Mouse (Mus musculus): ENCODE data around the gene Gpc3. TPM values are rescaled to one million over a fixed set of nuclear protein-coding genes. Genes with fewer than 3 reads are reported as not detected.
A peak's percentile ranks its signal among the peaks of the same experiment; 100 is the strongest.

The Gpc3 gene
- polyA plus RNA-seq, 1 experiment = 172 TPM

GRCm38 (mm10) chrX:52632688-52633324 is 19.1 kb upstream of the Gpc3 start:
- TF ChIP-seq POLR2A (IDR thresholded peaks at IDR 0.05; ENCODE audit: borderline replicate concordance, extremely low read depth, low read depth, low read length) (no peak), CTCF (IDR thresholded peaks at IDR 0.05; ENCODE audit: insufficient read depth, low read length) (no peak)
- no peak for DNase-seq
- Histone ChIP-seq H3K4me1 (ENCODE audit: control insufficient read depth, insufficient read depth, low read length) (no peaks in the 10 kb centered on the region), H3K4me3 (replicated peaks; ENCODE audit: extremely low read depth, low read depth, low read length) (no peak overlapping the region)
- 45% methylated on average over 7 of the region's 7 CpGs for WGBS

GRCm38 (mm10) chrX:52626963-52627716 is 13.4 kb upstream of the Gpc3 start:
- H3K4me1 ChIP-seq (ENCODE audit: control insufficient read depth, insufficient read depth, low read length) = no peaks in the 10 kb centered on the region
- H3K4me3 ChIP-seq (replicated peaks; ENCODE audit: extremely low read depth, low read depth, low read length) = no peak overlapping the region
- no peak for TF ChIP-seq CTCF (IDR thresholded peaks at IDR 0.05; ENCODE audit: insufficient read depth, low read length)
- no peak for TF ChIP-seq POLR2A (IDR thresholded peaks at IDR 0.05; ENCODE audit: borderline replicate concordance, extremely low read depth, low read depth, low read length)
- DNase-seq = no peak
- WGBS = 60% methylated on average over 6 of the region's 6 CpGs

- Histone ChIP-seq H3K4me3 (replicated peaks; ENCODE audit: extremely low read depth, low read depth, low read length) (no peak overlapping the region), H3K4me1 (ENCODE audit: control insufficient read depth, insufficient read depth, low read length) (no peaks in the 10 kb centered on the region)
- TF ChIP-seq CTCF (IDR thresholded peaks at IDR 0.05; ENCODE audit: insufficient read depth, low read length) = no peak
- no peak for TF ChIP-seq POLR2A (IDR thresholded peaks at IDR 0.05; ENCODE audit: borderline replicate concordance, extremely low read depth, low read depth, low read length)
- DNase-seq = no peak
- 52% methylated on average over 3 of the region's 3 CpGs for WGBS
These were observed 4.1 kb upstream of the Gpc3 start for GRCm38 (mm10) chrX:52617813-52618212.

- WGBS = 79% methylated on average over 5 of the region's 5 CpGs
- no peak overlapping the region for H3K4me3 ChIP-seq (replicated peaks; ENCODE audit: extremely low read depth, low read depth, low read length)
- TF ChIP-seq POLR2A (IDR thresholded peaks at IDR 0.05; ENCODE audit: borderline replicate concordance, extremely low read depth, low read depth, low read length) (no peak), CTCF (IDR thresholded peaks at IDR 0.05; ENCODE audit: insufficient read depth, low read length) (no peak)
- DNase-seq = no peak
- H3K4me1 ChIP-seq (ENCODE audit: control insufficient read depth, insufficient read depth, low read length) = no peaks in the 10 kb centered on the region
These were observed 2.4 kb upstream of the Gpc3 start for GRCm38 (mm10) chrX:52616152-52616551.

- DNase-seq = no peak
- Histone ChIP-seq H3K4me1 (ENCODE audit: control insufficient read depth, insufficient read depth, low read length) (no peaks in the 10 kb centered on the region), H3K4me3 (replicated peaks; ENCODE audit: extremely low read depth, low read depth, low read length) (peak overlapping the region; percentile 3)
- TF ChIP-seq POLR2A (IDR thresholded peaks at IDR 0.05; ENCODE audit: borderline replicate concordance, extremely low read depth, low read depth, low read length) (no peak), CTCF (IDR thresholded peaks at IDR 0.05; ENCODE audit: insufficient read depth, low read length) (no peak)
- WGBS = 29% methylated on average over 23 of the region's 23 CpGs
These were observed 256 bp upstream of the Gpc3 start for GRCm38 (mm10) chrX:52614031-52614381.

GRCm38 (mm10) chrX:52612806-52613205 is 944 bp downstream of the Gpc3 start:
- TF ChIP-seq POLR2A (IDR thresholded peaks at IDR 0.05; ENCODE audit: borderline replicate concordance, extremely low read depth, low read depth, low read length) (no peak), CTCF (IDR thresholded peaks at IDR 0.05; ENCODE audit: insufficient read depth, low read length) (no peak)
- no peak for DNase-seq
- Histone ChIP-seq H3K4me1 (ENCODE audit: control insufficient read depth, insufficient read depth, low read length) (no peaks in the 10 kb centered on the region), H3K4me3 (replicated peaks; ENCODE audit: extremely low read depth, low read depth, low read length) (peak overlapping the region; percentile 49)
- 30% methylated on average over 12 of the region's 12 CpGs for WGBS

- WGBS = 30% methylated on average over 28 of the region's 28 CpGs
- Histone ChIP-seq H3K4me1 (ENCODE audit: control insufficient read depth, insufficient read depth, low read length) (no peaks in the 10 kb centered on the region), H3K4me3 (replicated peaks; ENCODE audit: extremely low read depth, low read depth, low read length) (peak overlapping the region; percentile 9)
- TF ChIP-seq CTCF (IDR thresholded peaks at IDR 0.05; ENCODE audit: insufficient read depth, low read length) (no peak), POLR2A (IDR thresholded peaks at IDR 0.05; ENCODE audit: borderline replicate concordance, extremely low read depth, low read depth, low read length) (no peak)
- DNase-seq = peak; percentile 6
These were observed 1.6 kb downstream of the Gpc3 start for GRCm38 (mm10) chrX:52611987-52612670.

- 38% methylated on average over 6 of the region's 6 CpGs for WGBS
- DNase-seq = no peak
- Histone ChIP-seq H3K4me1 (ENCODE audit: control insufficient read depth, insufficient read depth, low read length) (no peaks in the 10 kb centered on the region), H3K4me3 (replicated peaks; ENCODE audit: extremely low read depth, low read depth, low read length) (no peak overlapping the region)
- TF ChIP-seq POLR2A (IDR thresholded peaks at IDR 0.05; ENCODE audit: borderline replicate concordance, extremely low read depth, low read depth, low read length) (no peak), CTCF (IDR thresholded peaks at IDR 0.05; ENCODE audit: insufficient read depth, low read length) (no peak)
These were observed 2.2 kb downstream of the Gpc3 start for GRCm38 (mm10) chrX:52611541-52611940.

- TF ChIP-seq POLR2A (IDR thresholded peaks at IDR 0.05; ENCODE audit: borderline replicate concordance, extremely low read depth, low read depth, low read length) (no peak), CTCF (IDR thresholded peaks at IDR 0.05; ENCODE audit: insufficient read depth, low read length) (no peak)
- DNase-seq = no peak
- 70% methylated on average over 4 of the region's 4 CpGs for WGBS
- Histone ChIP-seq H3K4me1 (ENCODE audit: control insufficient read depth, insufficient read depth, low read length) (no peaks in the 10 kb centered on the region), H3K4me3 (replicated peaks; ENCODE audit: extremely low read depth, low read depth, low read length) (no peak overlapping the region)
These were observed 10.6 kb downstream of the Gpc3 start for GRCm38 (mm10) chrX:52603143-52603542.
